Mouse (Mus musculus) spleen, postnatal 14 days (tissue): ENCODE measurements at regions not wholly inside any gene's neighbourhood (a gene's known extent, or its start where the extent isn't known, plus 50 kb on each side); places are given as distances from the start of the nearest gene placed in this dataset.
A peak's percentile ranks its signal among the peaks of the same experiment; 100 is the strongest.

Experiments
- DNase-seq, 2 experiments: peaks; one replicate each; pipeline ENCODE4 v3.0.0; 2021 to 2022; ENCODE audit warnings: low spot score in 2 of 2

GRCm38 (mm10) chr4:55701334-55701733 lies 169.1 kb upstream of the Klf4 start:
- DNase-seq = no peak

GRCm38 (mm10) chr4:55699917-55700316 lies 167.7 kb upstream of the Klf4 start:
- no peak for DNase-seq

DNA sequence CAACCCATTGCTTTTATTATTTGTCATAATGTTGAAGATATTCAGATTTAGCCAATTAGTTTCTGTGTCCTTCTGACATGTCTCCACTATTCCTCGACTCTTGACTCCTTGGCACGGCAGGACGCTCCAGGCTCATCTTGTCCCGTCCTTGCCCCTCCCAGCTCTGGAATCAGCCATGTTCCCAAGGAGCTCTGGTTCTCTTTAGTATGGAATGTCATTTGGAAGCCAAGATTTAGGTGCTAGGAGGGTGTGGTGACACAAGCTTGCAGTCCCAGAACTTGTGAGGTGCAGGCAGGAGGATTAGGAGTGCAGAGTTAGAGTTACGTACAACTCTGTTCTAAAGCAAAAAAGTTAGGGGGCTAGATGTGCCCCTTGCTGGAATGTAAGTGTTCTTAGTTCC lies 166.9 kb upstream of the Klf4 start:
- DNase-seq = no peak

DNA sequence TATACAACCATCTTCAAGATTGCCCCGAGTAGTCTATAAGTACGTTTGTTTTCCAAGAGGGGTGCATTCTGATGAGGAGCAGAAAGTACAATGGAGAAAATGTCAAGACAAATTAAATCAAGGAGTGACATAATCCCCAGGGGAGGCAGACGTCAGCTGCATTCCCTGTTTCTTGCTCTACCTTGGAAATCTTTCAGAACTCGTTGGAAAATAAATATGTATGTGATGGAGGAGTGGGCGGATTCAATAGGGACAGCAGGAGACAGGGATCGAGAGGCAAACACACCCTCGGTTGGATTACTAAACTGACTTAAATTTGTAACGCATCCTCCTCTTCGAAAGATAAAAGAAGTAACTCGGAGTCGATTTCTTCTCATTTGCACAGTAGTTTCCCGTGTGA lies 164.8 kb upstream of the Klf4 start:
- DNase-seq = no peak

DNA sequence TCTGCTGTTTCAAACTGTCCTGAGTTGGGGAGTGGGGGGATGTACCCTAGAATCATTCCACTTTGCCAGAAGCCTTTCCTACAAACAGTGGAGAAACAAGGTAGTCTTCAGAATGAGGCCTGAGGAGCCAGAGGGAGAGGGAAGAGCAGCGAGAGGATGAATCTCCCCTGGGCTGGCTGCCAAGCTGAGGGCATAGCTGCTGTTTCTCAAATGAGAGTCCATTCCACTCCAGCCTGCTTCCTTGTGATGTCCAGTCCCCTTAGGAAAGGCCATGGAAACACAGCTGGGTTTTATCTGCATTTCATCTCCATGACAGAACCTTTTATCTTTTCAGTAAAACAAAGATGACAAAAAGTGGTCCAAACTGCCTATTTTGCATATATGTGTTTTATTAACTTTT lies 164.2 kb upstream of the Klf4 start:
- no peak for DNase-seq

- no peak for DNase-seq
Measured at GRCm38 (mm10) chr4:55695246-55695645, 163.0 kb upstream of the Klf4 start.

GRCm38 (mm10) chr4:55689479-55689878 lies 157.2 kb upstream of the Klf4 start:
- no peak for DNase-seq

GRCm38 (mm10) chr4:55686771-55687170 lies 154.5 kb upstream of the Klf4 start:
- no peak for DNase-seq

DNA sequence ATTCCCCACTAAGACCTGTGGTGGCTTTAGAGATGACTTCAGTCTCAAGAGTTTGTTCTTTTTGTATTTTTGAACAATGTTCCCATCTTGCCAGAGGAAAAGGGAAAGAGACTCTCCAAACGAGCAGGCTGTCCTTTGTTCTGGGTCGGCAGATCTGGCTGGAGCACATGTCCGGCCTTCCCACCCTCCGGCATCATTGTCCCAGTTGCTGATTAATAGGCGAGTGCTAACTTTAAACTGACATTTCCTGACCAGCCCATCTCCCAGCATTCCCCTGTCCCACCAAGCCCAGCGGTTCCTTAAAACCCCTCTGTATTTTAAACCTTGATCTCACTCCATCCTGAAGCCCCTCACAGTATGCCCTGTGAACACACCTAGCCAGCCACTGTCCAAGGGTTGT lies 140.0 kb upstream of the Klf4 start:
- no peak for DNase-seq

DNA sequence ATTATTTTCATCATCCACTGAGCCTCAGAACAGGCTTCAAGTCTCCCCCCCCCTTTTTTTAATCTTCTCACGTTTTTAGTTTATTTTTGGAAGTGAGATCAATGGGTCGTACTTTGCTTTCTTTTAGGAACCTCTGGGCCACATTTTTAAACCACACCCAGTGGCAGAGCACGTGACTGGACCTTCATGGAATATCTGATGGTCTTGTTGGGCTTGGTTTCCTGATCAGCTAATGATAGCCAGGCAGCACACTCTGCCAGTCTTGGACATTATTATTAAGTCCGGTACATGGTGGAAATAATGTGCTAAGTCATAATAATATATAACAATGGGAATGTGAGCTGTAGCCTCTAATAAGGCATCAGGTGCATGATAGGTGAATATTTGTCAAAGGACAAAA lies 138.0 kb upstream of the Klf4 start:
- DNase-seq = no peak

DNA sequence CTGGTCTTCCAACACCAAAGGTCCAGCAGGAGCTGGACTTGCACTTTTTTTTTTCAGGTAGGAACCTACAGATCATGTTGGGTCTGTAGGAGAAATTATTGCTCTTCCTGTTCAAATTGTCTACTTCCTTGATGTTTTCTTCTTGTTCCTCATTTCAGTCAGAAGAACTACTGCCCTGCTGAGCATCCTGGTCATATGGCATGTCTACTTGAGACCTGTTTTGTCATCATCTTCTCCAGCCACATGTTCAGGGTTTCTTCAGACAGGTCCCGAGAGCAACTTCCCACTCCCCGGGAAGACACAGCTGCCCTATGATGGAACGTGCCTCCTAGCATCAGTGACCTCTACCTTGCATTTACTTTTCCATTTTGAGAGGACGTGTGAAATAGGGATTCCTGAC lies 132.6 kb upstream of the Klf4 start:
- no peak for DNase-seq

- DNase-seq = no peak
Measured at GRCm38 (mm10) chr4:55663856-55664255, 131.6 kb upstream of the Klf4 start.

- no peak for DNase-seq
Measured at GRCm38 (mm10) chr4:55662041-55662440, 129.8 kb upstream of the Klf4 start.

GRCm38 (mm10) chr4:55658904-55659303 lies 126.6 kb upstream of the Klf4 start:
- DNase-seq = no peak

DNA sequence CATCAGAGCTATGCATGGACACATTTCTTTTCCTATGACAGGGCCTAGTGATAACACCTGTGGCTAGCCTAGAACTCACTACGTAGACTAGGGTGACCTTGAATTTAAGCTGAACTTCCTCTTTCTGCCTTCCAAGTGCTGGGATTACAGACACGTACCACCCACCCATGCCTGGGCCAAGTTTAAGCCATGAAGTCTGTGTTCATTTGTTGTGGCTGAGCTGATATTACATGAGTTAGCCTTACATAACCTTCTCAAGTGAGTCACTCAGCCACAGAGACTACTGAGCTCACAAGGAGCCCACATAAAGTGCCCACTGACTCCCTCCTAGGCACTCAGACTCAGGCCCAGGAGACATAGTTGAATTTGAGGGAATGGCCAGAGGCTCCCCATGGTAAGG lies 123.1 kb upstream of the Klf4 start:
- DNase-seq = no peak

- no peak for DNase-seq
Measured at GRCm38 (mm10) chr4:55652628-55653027, 120.4 kb upstream of the Klf4 start.

DNA sequence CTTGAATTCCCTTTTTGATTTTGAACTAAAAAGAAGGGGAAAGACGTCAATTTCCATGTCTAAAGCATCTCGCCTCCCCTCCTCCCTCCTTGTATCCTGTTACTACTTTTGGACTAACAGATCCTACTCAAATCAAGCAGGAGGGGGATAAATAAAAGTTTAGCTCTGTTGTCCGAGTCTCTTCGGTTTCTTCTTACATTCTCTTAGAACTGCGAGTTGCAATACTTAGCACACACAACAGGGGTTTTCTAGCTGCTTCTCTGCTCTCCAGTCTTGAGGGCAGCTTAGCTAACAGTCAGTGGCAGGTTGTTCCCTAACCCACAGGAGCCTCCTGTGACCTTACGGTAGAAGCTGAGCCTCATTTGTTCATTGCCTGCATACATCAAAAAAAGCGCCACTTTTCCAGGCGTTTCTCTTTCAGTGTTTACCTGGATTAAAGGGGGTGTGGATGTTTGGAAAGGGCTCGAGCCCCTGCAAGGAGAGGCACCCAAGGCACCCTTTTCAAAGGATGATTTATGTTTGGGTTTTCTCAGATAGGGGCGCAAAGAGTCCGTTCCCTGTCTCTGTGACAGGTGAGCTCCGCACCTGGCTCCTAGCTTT lies 119.6 kb upstream of the Klf4 start:
- DNase-seq = no peak

DNA sequence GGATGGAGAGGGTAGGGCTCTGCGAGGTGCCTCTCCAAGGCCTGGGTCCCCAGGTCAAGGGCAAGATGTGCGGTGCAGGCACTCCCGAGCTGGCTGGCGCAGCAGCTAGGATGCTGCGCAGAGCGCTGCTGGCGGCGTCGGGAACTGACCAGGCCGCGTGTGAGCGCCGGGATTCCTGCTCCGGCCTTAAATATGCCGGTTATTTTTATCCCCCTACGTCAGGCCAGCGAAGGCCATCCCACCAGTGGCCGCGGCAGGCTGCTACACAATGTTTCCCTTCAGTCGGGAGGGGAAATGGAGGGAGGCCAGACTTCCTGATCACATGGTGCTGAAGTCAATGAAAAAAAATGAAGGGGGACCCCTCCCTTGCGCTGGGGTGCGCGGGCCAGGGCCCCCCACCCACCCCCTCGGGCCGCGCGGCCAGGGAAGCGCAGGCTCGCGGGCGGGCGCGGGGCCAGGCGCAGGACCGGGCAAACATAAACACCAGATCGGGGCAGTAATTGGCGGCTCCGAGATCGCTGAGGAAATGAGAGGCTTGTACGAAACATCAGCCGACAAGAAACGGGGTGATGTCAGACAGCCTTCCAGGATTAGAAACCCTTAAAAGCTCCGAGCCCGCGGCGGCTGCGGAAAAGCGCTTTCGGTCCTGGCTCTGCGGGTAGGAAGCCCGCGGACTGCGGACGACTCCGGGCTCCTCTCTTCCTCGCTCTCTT lies 118.9 kb upstream of the Klf4 start:
- DNase-seq = peak; percentile 9 to 13

- no peak for DNase-seq
Measured at GRCm38 (mm10) chr4:55650186-55650585, 117.9 kb upstream of the Klf4 start.

DNA sequence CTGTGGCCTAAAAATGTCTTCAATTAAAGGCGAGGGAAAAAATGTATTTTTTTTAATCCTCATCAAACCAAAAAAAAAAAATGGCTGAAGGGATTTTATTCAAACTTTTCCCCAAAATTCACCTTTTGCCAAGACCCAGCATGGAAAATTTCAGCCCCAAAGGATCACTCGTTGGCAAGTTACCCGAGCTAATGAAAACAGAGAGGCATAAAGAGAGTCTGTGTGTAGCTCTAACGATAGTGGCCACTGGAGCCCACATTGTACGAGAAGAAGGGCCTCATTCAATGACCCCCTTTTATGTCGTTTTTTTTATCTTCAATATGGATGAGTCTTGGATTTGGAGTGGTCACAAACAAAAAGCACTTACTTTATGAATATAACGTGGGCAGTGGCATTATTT lies 116.1 kb upstream of the Klf4 start:
- no peak for DNase-seq

DNA sequence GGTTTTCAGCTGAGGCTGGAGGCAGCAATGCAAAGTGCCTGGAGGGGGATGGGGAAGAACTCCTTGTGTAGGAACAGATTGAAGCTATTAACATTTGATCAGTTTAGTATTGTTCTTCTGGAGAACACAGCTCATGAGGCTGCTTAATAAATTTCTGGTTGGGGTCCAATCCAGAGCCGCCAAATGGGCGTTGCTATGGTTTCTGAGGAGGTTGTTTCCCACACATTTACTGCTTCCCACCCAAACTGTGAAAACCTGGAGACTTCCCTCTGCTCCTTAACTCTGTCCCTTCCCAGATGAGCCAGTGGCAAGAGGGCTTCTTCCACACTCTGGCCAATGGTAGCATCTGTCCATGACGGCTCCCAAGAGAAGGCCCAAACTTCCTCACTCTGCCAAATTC lies 113.2 kb upstream of the Klf4 start:
- no peak for DNase-seq

DNA sequence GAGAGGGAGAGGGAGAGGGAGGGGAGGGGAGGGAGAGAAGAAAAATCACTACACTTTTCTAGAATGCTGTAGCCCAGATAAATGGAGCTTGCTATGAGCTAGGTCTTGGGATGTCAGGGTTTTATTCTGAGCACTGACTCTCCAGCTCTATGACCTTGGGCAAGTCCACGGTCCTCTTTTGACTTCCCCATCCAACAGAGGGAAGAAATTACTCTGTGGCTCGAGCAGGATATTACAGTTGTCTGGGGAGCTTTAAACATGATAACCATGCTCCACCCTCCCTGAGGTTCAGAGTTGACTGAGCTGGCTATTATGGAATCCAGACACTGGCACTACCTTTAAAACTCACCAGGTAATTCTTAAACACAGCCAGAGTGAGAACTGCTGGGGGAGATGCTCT lies 112.6 kb upstream of the Klf4 start:
- no peak for DNase-seq

DNA sequence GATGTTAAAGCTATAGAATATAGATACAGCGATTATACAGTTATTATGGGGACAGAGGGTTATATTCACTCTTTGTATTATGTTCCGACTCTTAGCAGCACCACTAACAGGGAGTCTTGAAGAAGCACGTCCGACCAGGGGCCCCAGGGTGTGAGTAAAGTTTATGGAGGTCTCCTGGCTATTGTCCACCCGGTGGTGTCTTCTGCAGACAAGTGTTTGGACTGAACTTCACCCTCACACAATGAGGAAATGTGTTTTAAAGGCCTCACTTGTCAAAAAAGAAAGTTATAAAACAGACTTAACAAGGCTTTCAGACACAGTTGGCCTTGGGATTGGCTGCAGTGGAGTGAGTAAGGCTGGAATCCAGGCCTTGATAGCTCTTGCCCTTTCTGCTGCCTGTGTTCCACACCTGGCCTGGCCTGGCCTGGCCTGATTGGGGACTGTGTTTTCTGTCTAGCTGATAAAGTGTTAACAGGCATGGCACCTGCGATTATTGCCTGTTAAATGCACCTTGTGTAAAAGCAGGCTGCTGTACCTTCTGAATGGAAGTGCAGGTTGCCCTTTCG lies 102.8 kb upstream of the Klf4 start:
- no peak for DNase-seq

DNA sequence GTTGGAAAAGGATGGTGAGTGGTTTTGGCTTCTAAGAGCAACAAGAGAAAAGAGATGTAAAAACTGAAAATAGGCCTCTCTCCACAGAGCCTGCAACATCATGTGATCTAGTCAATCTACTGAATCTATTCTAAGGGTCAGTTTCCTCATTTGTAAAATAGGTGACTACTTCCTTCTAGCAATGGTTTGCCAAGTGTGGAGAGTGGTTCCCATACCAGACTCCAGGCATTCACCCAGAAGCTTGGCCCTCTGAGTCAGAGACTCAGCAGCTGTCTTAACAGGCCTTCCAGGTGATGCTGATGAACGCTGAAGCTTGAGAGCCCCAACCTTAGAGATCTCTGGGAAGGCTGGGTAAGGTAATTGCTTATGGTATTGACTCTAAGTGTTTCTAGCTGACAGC lies 98.9 kb upstream of the Klf4 start:
- no peak for DNase-seq
